Mouse (Mus musculus) heart, adult 9 months (tissue): Measurements from ENCODE around the gene Rock2.

Experiments used
- DNase-seq, 2 experiments: peaks; one replicate each; pipeline ENCODE4 v3.0.0; 2022; ENCODE audit warnings: low spot score in 2 of 2

Rock2 gene

GRCm38 (mm10) chr12:16894396-16895220 is at the start of gene Rock2:
TSS of gene Rock2 (plus strand) at chr12:16894895.
- peak; percentile 89 for DNase-seq

- DNase-seq = peak; percentile 49 to 55
Observed at GRCm38 (mm10) chr12:16847204-16847792, 47.4 kb upstream of the Rock2 start.

- DNase-seq = no peak
Observed at GRCm38 (mm10) chr12:16848501-16848900, 46.2 kb upstream of the Rock2 start.

- DNase-seq = no peak
Observed at GRCm38 (mm10) chr12:16849821-16850220, 44.9 kb upstream of the Rock2 start.

- DNase-seq = peak; percentile 74 to 82
Observed at GRCm38 (mm10) chr12:16850431-16851375, 44.0 kb upstream of the Rock2 start.

GRCm38 (mm10) chr12:16853431-16854165 is 41.1 kb upstream of the Rock2 start:
- peak; percentile 72 to 84 for DNase-seq

- DNase-seq = no peak
Observed at GRCm38 (mm10) chr12:16855632-16856305, 38.9 kb upstream of the Rock2 start.

- DNase-seq = no peak
Observed at GRCm38 (mm10) chr12:16856306-16856679, 38.4 kb upstream of the Rock2 start.

- DNase-seq = no peak
Observed at GRCm38 (mm10) chr12:16858081-16858480, 36.6 kb upstream of the Rock2 start.

- DNase-seq = no peak
Observed at GRCm38 (mm10) chr12:16859781-16860180, 34.9 kb upstream of the Rock2 start.

GRCm38 (mm10) chr12:16860533-16860932 is 34.2 kb upstream of the Rock2 start:
- DNase-seq = no peak

GRCm38 (mm10) chr12:16860961-16861360 is 33.7 kb upstream of the Rock2 start:
- no peak for DNase-seq

GRCm38 (mm10) chr12:16864477-16864876 is 30.2 kb upstream of the Rock2 start:
- DNase-seq = no peak

GRCm38 (mm10) chr12:16865871-16866270 is 28.8 kb upstream of the Rock2 start:
- DNase-seq = no peak

- DNase-seq = no peak
Observed at GRCm38 (mm10) chr12:16866460-16866859, 28.2 kb upstream of the Rock2 start.

GRCm38 (mm10) chr12:16867306-16867705 is 27.4 kb upstream of the Rock2 start:
- DNase-seq = no peak

- DNase-seq = no peak
Observed at GRCm38 (mm10) chr12:16868618-16869017, 26.1 kb upstream of the Rock2 start.

- peak; percentile 40 to 59 for DNase-seq
Observed at GRCm38 (mm10) chr12:16869091-16869778, 25.5 kb upstream of the Rock2 start.

GRCm38 (mm10) chr12:16869870-16870404 is 24.8 kb upstream of the Rock2 start:
- no peak for DNase-seq
